Comparison of ENCODE assay signal across 19 mouse cellular contexts in genomic region chr7:97714651-97715050, GRCm38 (mm10). TPM values are rescaled to one million over a fixed set of nuclear protein-coding genes. Genes with fewer than 3 reads are reported as not detected.
DNase-seq lines count a peak whose midpoint lies in the region; ATAC-seq and TF ChIP-seq lines count a peak whose summit lies in the region.
"Had no signal": no experiment of that assay in that cellular context is flagged by ENCODE, and none has a peak within 500 bp of the region (broad histone marks: within the 10 kb centered on the region; RNA-seq: fewer than 3 reads in every experiment).

No protein-coding gene starts in this region.

- intact Hi-C loops in heart, postnatal 10 days (cut with DNase I) = no loop called here

- H3K27ac ChIP-seq in heart, embryonic 10.5 days = no peak overlapping the region
- no peak overlapping the region for H3K27ac ChIP-seq in midbrain, embryonic 11.5 days (ENCODE audit: low read depth, low read length)
- no peak overlapping the region for H3K27ac ChIP-seq in midbrain, postnatal 0 days (ENCODE audit: low read depth, low read length)

- 92% methylated on average over 5 of the region's 5 CpGs for WGBS in heart, embryonic 10.5 days
- WGBS in midbrain, embryonic 11.5 days = 93% methylated on average over 5 of the region's 5 CpGs
- 98% methylated on average over 5 of the region's 5 CpGs for WGBS in midbrain, postnatal 0 days

- H3K4me3 ChIP-seq in heart, embryonic 10.5 days = no peak overlapping the region
- no peak overlapping the region for H3K4me3 ChIP-seq in midbrain, embryonic 11.5 days (ENCODE audit: low read depth, low read length)
- H3K4me3 ChIP-seq in midbrain, postnatal 0 days (ENCODE audit: low read depth, low read length) = no peak overlapping the region

- H3K4me2 ChIP-seq in midbrain, embryonic 11.5 days = no peak overlapping the region
- H3K4me2 ChIP-seq in midbrain, postnatal 0 days (ENCODE audit: low read depth, low read length, poor library complexity, severe bottlenecking) = no peak overlapping the region

- TF ChIP-seq CTCF in midbrain, postnatal 0 days (IDR thresholded peaks at IDR 0.05) = no peak

- H3K36me3 ChIP-seq in heart, embryonic 10.5 days = peaks cover 79% of the 10 kb centered on the region
- H3K36me3 ChIP-seq in midbrain, embryonic 11.5 days (ENCODE audit: control insufficient read depth, insufficient read depth, low read length) = peaks cover 33% of the 10 kb centered on the region
- H3K36me3 ChIP-seq in midbrain, postnatal 0 days (ENCODE audit: insufficient read depth, low read length) = peaks cover 37% of the 10 kb centered on the region

- H3K9me3 ChIP-seq in heart, embryonic 10.5 days = peaks cover 4% of the 10 kb centered on the region; the same call in 1 of the 2 replicates
- no peaks in the 10 kb centered on the region for H3K9me3 ChIP-seq in midbrain, embryonic 11.5 days (ENCODE audit: control insufficient read depth, low read length)
- H3K9me3 ChIP-seq in midbrain, postnatal 0 days (ENCODE audit: low read length) = no peaks in the 10 kb centered on the region
- H3K9me3 ChIP-seq: G1E had no signal

- no peaks in the 10 kb centered on the region for H3K4me1 ChIP-seq in heart, embryonic 10.5 days
- no peaks in the 10 kb centered on the region for H3K4me1 ChIP-seq in midbrain, embryonic 11.5 days (ENCODE audit: control insufficient read depth, insufficient read depth, low read length)
- no peaks in the 10 kb centered on the region for H3K4me1 ChIP-seq in midbrain, postnatal 0 days (ENCODE audit: insufficient read depth, low read length)

- DNase-seq in heart, embryonic 10.5 days (ENCODE audit: low spot score) = peak; percentile 61
- no peak for DNase-seq in heart, postnatal 10 days
- DNase-seq in midbrain, embryonic 11.5 days (ENCODE audit: low spot score, missing footprints) = peak; percentile 69
- DNase-seq in midbrain, postnatal 0 days (ENCODE audit: low spot score) = no peak
- DNase-seq: adrenal gland, adult 2 months; adrenal gland, adult 8-10 months; adrenal gland, postnatal 10 days; adrenal gland, postnatal 14 days; adrenal gland, postnatal 25 days; adrenal gland, postnatal 36 days; B cell, adult 2 months; cerebellum, adult 11 months; cerebellum, adult 11-12 months; cerebellum, adult 18-20 months had no signal

- no peaks in the 10 kb centered on the region for H3K27me3 ChIP-seq in heart, embryonic 10.5 days (ENCODE audit: insufficient read depth, poor library complexity, severe bottlenecking)
- H3K27me3 ChIP-seq in midbrain, embryonic 11.5 days (ENCODE audit: control insufficient read depth, insufficient read depth, low read length) = no peaks in the 10 kb centered on the region
- H3K27me3 ChIP-seq in midbrain, postnatal 0 days (ENCODE audit: insufficient read depth, low read length) = no peaks in the 10 kb centered on the region
- H3K27me3 ChIP-seq: CH12.LX, Patski had no signal

- no peak for ATAC-seq in midbrain, embryonic 11.5 days (ENCODE audit: low FRiP score)
- no peak for ATAC-seq in midbrain, postnatal 0 days (ENCODE audit: low FRiP score)
- ATAC-seq: activated CD4-positive, CD25-positive, alpha-beta regulatory T cell, adult 4 months; CD4-positive, CD25-positive, alpha-beta regulatory T cell, adult 4 months; Patski had no signal

- H3K9ac ChIP-seq in midbrain, embryonic 11.5 days (ENCODE audit: low read length) = no peak overlapping the region
- H3K9ac ChIP-seq in midbrain, postnatal 0 days (replicated peaks; ENCODE audit: low read length, poor library complexity, severe bottlenecking) = no peak overlapping the region

RNA-seq across cellular contexts. Expression of gene Clns1a, which starts 18.2 kb away (rescaled TPM):
- polyA plus RNA-seq in heart, embryonic 10.5 days (2016; fragmentation: Nextera tagmentation; extraction: Ambion mirVana) = 151 and 209 TPM in 2 replicates
- total RNA-seq in heart, postnatal 10 days (2021) = 10 to 100 TPM; 33.3 to 40.5 TPM
- polyA plus RNA-seq in midbrain, embryonic 11.5 days (2014; fragmentation: Nextera tagmentation; extraction: Ambion mirVana) = 250 and 260 TPM in 2 replicates
- total RNA-seq in midbrain, postnatal 0 days (2014; rRNA removed) = 90.2 and 101 TPM in 2 replicates
- polyA plus RNA-seq in midbrain, postnatal 0 days (2015; fragmentation: Nextera tagmentation; extraction: Ambion mirVana) = 157 and 162 TPM in 2 replicates

RNA-seq across cellular contexts. Expression of gene Aqp11, which starts 23.4 kb away (rescaled TPM):
- polyA plus RNA-seq in heart, embryonic 10.5 days (2016; fragmentation: Nextera tagmentation; extraction: Ambion mirVana) = 2.4 and 5.2 TPM in 2 replicates
- total RNA-seq in heart, postnatal 10 days (2021) = 1 to 10 TPM; 1.1 to 1.4 TPM
- 4.1 and 5.7 TPM in 2 replicates for polyA plus RNA-seq in midbrain, embryonic 11.5 days (2014; fragmentation: Nextera tagmentation; extraction: Ambion mirVana)
- total RNA-seq in midbrain, postnatal 0 days (2014; rRNA removed) = 13.5 and 13.7 TPM in 2 replicates
- 24.0 and 25.4 TPM in 2 replicates for polyA plus RNA-seq in midbrain, postnatal 0 days (2015; fragmentation: Nextera tagmentation; extraction: Ambion mirVana)

Comparison
In these comparisons a context has a peak if more than half of its experiments do, and no peak if none do; other contexts are left out.
1. DNase-seq: peak in heart, embryonic 10.5 days (single experiment) and midbrain, embryonic 11.5 days (single experiment); none in heart, postnatal 10 days (0 of 2) and midbrain, postnatal 0 days (single experiment).